Mouse (Mus musculus): Measurements from ENCODE around the gene Npw. TPM values are rescaled to one million over a fixed set of nuclear protein-coding genes. Genes with fewer than 3 reads are reported as not detected.
A peak's percentile ranks its signal among the peaks of the same experiment; 100 is the strongest.

The Npw gene
- polyA plus RNA-seq, 1 experiment from 2014 or later: not detected

GRCm38 (mm10) chr17:24686514-24686913 lies 28.3 kb upstream of the Npw start:
- 28% methylated on average over 16 of the region's 16 CpGs for WGBS
- Histone ChIP-seq H3K4me1 (ENCODE audit: control insufficient read depth in 2 of 2, insufficient read depth in 2 of 2, low read length in 2 of 2) (peaks cover 6 to 16% of the 10 kb centered on the region in 2 experiments; a peak in 3 of 4 replicates), H3K36me3 (ENCODE audit: control insufficient read depth, insufficient read depth, low read length) (peaks cover 11% of the 10 kb centered on the region), H3K27me3 (ENCODE audit: control insufficient read depth, insufficient read depth, low read length) (peaks cover 45% of the 10 kb centered on the region), H3K9ac (ENCODE audit: low read length) (no peak overlapping the region), H3K4me3 (ENCODE audit: control insufficient read depth in 1 of 2, insufficient read depth in 1 of 2, low read depth in 1 of 2, low read length in 2 of 2) (peak overlapping the region in 1 of 2 experiments; percentile 14; a peak in 1 of 4 replicates), H3K4me2 (ENCODE audit: low read length) (peak overlapping the region; percentile 46), H3K27ac (replicated peaks in 1 of 2; ENCODE audit: control insufficient read depth in 1 of 2, insufficient read depth in 1 of 2, low read depth in 2 of 2, low read length in 2 of 2) (no peak overlapping the region), H3K9me3 (ENCODE audit: control insufficient read depth, low read length) (no peaks in the 10 kb centered on the region)
- ATAC-seq (ENCODE audit: insufficient number of reproducible peaks, insufficient read depth, low FRiP score, low read depth): no peak

DNA sequence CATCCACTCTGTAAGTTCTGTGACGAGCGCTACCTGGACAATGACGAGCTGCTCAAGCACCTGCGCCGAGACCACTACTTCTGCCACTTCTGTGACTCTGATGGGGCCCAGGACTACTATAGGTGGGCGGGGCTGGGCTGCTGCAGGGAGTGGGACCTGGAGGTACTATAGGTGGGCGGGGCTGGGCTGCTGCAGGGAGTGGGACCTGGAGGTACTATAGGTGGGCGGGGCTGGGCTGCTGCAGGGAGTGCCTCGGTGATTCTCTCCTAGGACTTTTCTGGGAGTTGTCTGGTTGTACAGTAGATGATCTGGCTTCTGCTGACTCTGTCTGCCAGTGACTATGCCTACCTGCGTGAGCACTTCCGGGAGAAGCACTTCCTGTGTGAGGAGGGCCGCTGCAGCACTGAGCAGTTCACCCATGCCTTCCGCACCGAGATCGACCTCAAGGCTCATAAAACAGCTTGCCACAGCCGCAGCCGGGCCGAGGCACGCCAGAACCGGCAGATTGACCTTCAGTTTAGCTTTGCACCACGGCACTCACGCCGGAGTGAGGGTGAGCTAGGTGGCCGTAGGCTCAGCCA lies 19.3 kb upstream of the Npw start:
- Histone ChIP-seq H3K27me3 (ENCODE audit: control insufficient read depth, insufficient read depth, low read length) (no peaks in the 10 kb centered on the region), H3K4me1 (ENCODE audit: control insufficient read depth in 2 of 2, insufficient read depth in 2 of 2, low read length in 2 of 2) (peaks cover 4 to 11% of the 10 kb centered on the region in 2 experiments), H3K27ac (replicated peaks in 1 of 2; ENCODE audit: control insufficient read depth in 1 of 2, insufficient read depth in 1 of 2, low read depth in 2 of 2, low read length in 2 of 2) (no peak overlapping the region), H3K36me3 (ENCODE audit: control insufficient read depth, insufficient read depth, low read length) (peaks cover 61% of the 10 kb centered on the region), H3K9me3 (ENCODE audit: control insufficient read depth, low read length) (no peaks in the 10 kb centered on the region), H3K9ac (ENCODE audit: low read length) (no peak overlapping the region), H3K4me3 (ENCODE audit: control insufficient read depth in 1 of 2, insufficient read depth in 1 of 2, low read depth in 1 of 2, low read length in 2 of 2) (no peak overlapping the region), H3K4me2 (ENCODE audit: low read length) (no peak overlapping the region)
- 92% methylated on average over 24 of the region's 24 CpGs for WGBS
- ATAC-seq (ENCODE audit: insufficient number of reproducible peaks, insufficient read depth, low FRiP score, low read depth): no peak

GRCm38 (mm10) chr17:24676877-24677276 lies 18.6 kb upstream of the Npw start:
- H3K27me3 ChIP-seq (ENCODE audit: control insufficient read depth, insufficient read depth, low read length): no peaks in the 10 kb centered on the region
- peaks cover 10 to 17% of the 10 kb centered on the region in 2 experiments for H3K4me1 ChIP-seq (ENCODE audit: control insufficient read depth in 2 of 2, insufficient read depth in 2 of 2, low read length in 2 of 2)
- no peak overlapping the region for H3K4me2 ChIP-seq (ENCODE audit: low read length)
- peaks cover 54% of the 10 kb centered on the region for H3K36me3 ChIP-seq (ENCODE audit: control insufficient read depth, insufficient read depth, low read length)
- no peaks in the 10 kb centered on the region for H3K9me3 ChIP-seq (ENCODE audit: control insufficient read depth, low read length)
- no peak for ATAC-seq (ENCODE audit: insufficient number of reproducible peaks, insufficient read depth, low FRiP score, low read depth)
- no peak overlapping the region for H3K27ac ChIP-seq (replicated peaks in 1 of 2; ENCODE audit: control insufficient read depth in 1 of 2, insufficient read depth in 1 of 2, low read depth in 2 of 2, low read length in 2 of 2)
- H3K9ac ChIP-seq (ENCODE audit: low read length): no peak overlapping the region
- H3K4me3 ChIP-seq (ENCODE audit: control insufficient read depth in 1 of 2, insufficient read depth in 1 of 2, low read depth in 1 of 2, low read length in 2 of 2): no peak overlapping the region
- 97% methylated on average over 5 of the region's 5 CpGs for WGBS

GRCm38 (mm10) chr17:24676187-24676586 lies 17.9 kb upstream of the Npw start:
- H3K36me3 ChIP-seq (ENCODE audit: control insufficient read depth, insufficient read depth, low read length): peaks cover 47% of the 10 kb centered on the region
- H3K4me3 ChIP-seq (ENCODE audit: control insufficient read depth in 1 of 2, insufficient read depth in 1 of 2, low read depth in 1 of 2, low read length in 2 of 2): no peak overlapping the region
- no peaks in the 10 kb centered on the region for H3K9me3 ChIP-seq (ENCODE audit: control insufficient read depth, low read length)
- no peak overlapping the region for H3K27ac ChIP-seq (replicated peaks in 1 of 2; ENCODE audit: control insufficient read depth in 1 of 2, insufficient read depth in 1 of 2, low read depth in 2 of 2, low read length in 2 of 2)
- ATAC-seq (ENCODE audit: insufficient number of reproducible peaks, insufficient read depth, low FRiP score, low read depth): no peak
- no peaks in the 10 kb centered on the region for H3K27me3 ChIP-seq (ENCODE audit: control insufficient read depth, insufficient read depth, low read length)
- H3K4me2 ChIP-seq (ENCODE audit: low read length): no peak overlapping the region
- 0 out of 2 replicates have a peak overlapping the region, but pooled peaks have one; percentile 25 for H3K9ac ChIP-seq (ENCODE audit: low read length)
- 68% methylated on average over 2 of the region's 2 CpGs for WGBS
- H3K4me1 ChIP-seq (ENCODE audit: control insufficient read depth in 2 of 2, insufficient read depth in 2 of 2, low read length in 2 of 2): peaks cover 15 to 24% of the 10 kb centered on the region in 2 experiments

GRCm38 (mm10) chr17:24674277-24674676 lies 16.0 kb upstream of the Npw start:
- Histone ChIP-seq H3K4me1 (ENCODE audit: control insufficient read depth in 2 of 2, insufficient read depth in 2 of 2, low read length in 2 of 2) (peaks cover 20 to 35% of the 10 kb centered on the region in 2 experiments), H3K9me3 (ENCODE audit: control insufficient read depth, low read length) (no peaks in the 10 kb centered on the region)

GRCm38 (mm10) chr17:24672141-24672540 lies 13.9 kb upstream of the Npw start:
- 23% methylated on average over 5 of the region's 5 CpGs for WGBS
- H3K4me3 ChIP-seq (ENCODE audit: control insufficient read depth in 1 of 2, insufficient read depth in 1 of 2, low read depth in 1 of 2, low read length in 2 of 2): no peak overlapping the region
- 0 out of 2 replicates have a peak overlapping the region, but pooled peaks have one; percentile 4 for H3K9ac ChIP-seq (ENCODE audit: low read length)
- H3K4me1 ChIP-seq (ENCODE audit: control insufficient read depth in 2 of 2, insufficient read depth in 2 of 2, low read length in 2 of 2): peaks cover 20 to 35% of the 10 kb centered on the region in 2 experiments
- H3K36me3 ChIP-seq (ENCODE audit: control insufficient read depth, insufficient read depth, low read length): peaks cover 7% of the 10 kb centered on the region
- ATAC-seq (ENCODE audit: insufficient number of reproducible peaks, insufficient read depth, low FRiP score, low read depth): no peak
- peak overlapping the region; percentile 92 for H3K4me2 ChIP-seq (ENCODE audit: low read length)
- no peak overlapping the region for H3K27ac ChIP-seq (replicated peaks in 1 of 2; ENCODE audit: control insufficient read depth in 1 of 2, insufficient read depth in 1 of 2, low read depth in 2 of 2, low read length in 2 of 2)
- no peaks in the 10 kb centered on the region for H3K9me3 ChIP-seq (ENCODE audit: control insufficient read depth, low read length)
- H3K27me3 ChIP-seq (ENCODE audit: control insufficient read depth, insufficient read depth, low read length): no peaks in the 10 kb centered on the region

More at GRCm38 (mm10) chr17:24674277-24674676, 16.0 kb upstream of the Npw start:
- Histone ChIP-seq H3K4me2 (ENCODE audit: low read length) (no peak overlapping the region), H3K27me3 (ENCODE audit: control insufficient read depth, insufficient read depth, low read length) (no peaks in the 10 kb centered on the region), H3K9ac (ENCODE audit: low read length) (no peak overlapping the region; the same call in 1 of the 2 replicates), H3K36me3 (ENCODE audit: control insufficient read depth, insufficient read depth, low read length) (peaks cover 28% of the 10 kb centered on the region), H3K4me3 (ENCODE audit: control insufficient read depth in 1 of 2, insufficient read depth in 1 of 2, low read depth in 1 of 2, low read length in 2 of 2) (no peak overlapping the region), H3K27ac (replicated peaks in 1 of 2; ENCODE audit: control insufficient read depth in 1 of 2, insufficient read depth in 1 of 2, low read depth in 2 of 2, low read length in 2 of 2) (no peak overlapping the region)
- ATAC-seq (ENCODE audit: insufficient number of reproducible peaks, insufficient read depth, low FRiP score, low read depth): no peak
- WGBS: 59% methylated on average over 7 of the region's 7 CpGs

- Histone ChIP-seq H3K4me3 (ENCODE audit: control insufficient read depth in 1 of 2, insufficient read depth in 1 of 2, low read depth in 1 of 2, low read length in 2 of 2) (no peak overlapping the region), H3K36me3 (ENCODE audit: control insufficient read depth, insufficient read depth, low read length) (no peaks in the 10 kb centered on the region), H3K4me2 (ENCODE audit: low read length) (peak overlapping the region; percentile 92), H3K9ac (ENCODE audit: low read length) (peak overlapping the region; percentile 97), H3K27me3 (ENCODE audit: control insufficient read depth, insufficient read depth, low read length) (no peaks in the 10 kb centered on the region), H3K4me1 (ENCODE audit: control insufficient read depth in 2 of 2, insufficient read depth in 2 of 2, low read length in 2 of 2) (peaks cover 20 to 35% of the 10 kb centered on the region in 2 experiments), H3K9me3 (ENCODE audit: control insufficient read depth, low read length) (no peaks in the 10 kb centered on the region), H3K27ac (replicated peaks in 1 of 2; ENCODE audit: control insufficient read depth in 1 of 2, insufficient read depth in 1 of 2, low read depth in 2 of 2, low read length in 2 of 2) (no peak overlapping the region)
- ATAC-seq (ENCODE audit: insufficient number of reproducible peaks, insufficient read depth, low FRiP score, low read depth): no peak
- WGBS: 68% methylated on average over 5 of the region's 5 CpGs
Measured at GRCm38 (mm10) chr17:24671346-24671745, 13.1 kb upstream of the Npw start.

All from heart, embryonic 14.5 days (tissue).